Mouse (Mus musculus): ENCODE results near the gene Nphs1. TPM values are rescaled to one million over a fixed set of nuclear protein-coding genes. Genes with fewer than 3 reads are reported as not detected.
"Not testable (repeated sequence)": the region's sequence is repeated elsewhere in the genome, so short reads cannot be mapped to it uniquely, and the experiment has no call there.

Gene Nphs1
- polyA plus RNA-seq, 1 experiment = not detected

DNA sequence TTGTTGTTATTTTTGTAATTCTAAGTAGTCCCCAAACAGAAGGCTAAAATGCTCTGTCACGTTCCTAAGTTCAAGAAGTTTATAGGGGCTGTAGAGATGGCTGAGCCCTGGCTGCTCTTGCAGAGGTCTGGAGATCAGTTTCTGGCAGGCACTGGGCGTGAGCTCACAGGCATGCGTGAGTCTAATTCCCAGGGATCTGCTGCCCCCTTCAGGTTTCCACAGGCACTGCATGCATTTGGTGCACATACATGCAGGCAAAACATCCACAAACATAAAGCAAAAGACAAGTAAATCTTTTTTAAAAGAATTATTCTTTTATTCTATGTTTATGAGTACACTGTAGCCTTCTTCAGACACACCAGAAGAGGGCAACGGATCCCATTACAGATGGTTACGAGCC is 14.3 kb downstream of the Nphs1 start:
- TF ChIP-seq CTCF (IDR thresholded peaks at IDR 0.05; ENCODE audit: insufficient read depth, low read depth, low read length) (peak; percentile 44; the same call in 1 of the 2 replicates), POLR2A (IDR thresholded peaks at IDR 0.05; ENCODE audit: insufficient read depth, low read depth, low read length) (no peak)
- WGBS = 39% methylated on average over 5 of the region's 5 CpGs
- H3K4me3 ChIP-seq (ENCODE audit: insufficient read depth, low read depth, low read length) = no peak overlapping the region

DNA sequence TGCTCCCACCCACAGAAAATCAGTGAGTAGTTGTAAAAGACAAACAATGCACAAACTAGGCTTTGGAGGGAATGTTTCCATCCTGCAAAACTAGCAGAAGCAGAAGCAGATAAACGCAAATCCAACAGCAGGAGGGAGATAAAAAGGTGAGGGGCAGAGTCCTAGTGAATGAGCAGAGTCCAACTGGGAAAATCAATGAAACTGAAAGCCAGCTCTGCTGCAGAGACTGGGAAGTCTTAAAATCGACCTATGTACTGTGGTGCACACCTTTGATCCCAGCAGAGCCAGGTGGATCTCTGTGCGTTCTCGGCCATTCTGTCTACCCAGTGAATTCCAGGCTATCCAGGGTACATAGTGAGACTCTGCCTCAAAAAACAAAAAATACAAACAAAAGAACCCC is 16.9 kb downstream of the Nphs1 start:
- no peak overlapping the region for H3K27ac ChIP-seq (ENCODE audit: insufficient read depth, low read depth, low read length)
- H3K4me1 ChIP-seq (ENCODE audit: control insufficient read depth, insufficient read depth, low read length) = peaks cover 2% of the 10 kb centered on the region; the same call in 1 of the 2 replicates
- no peak overlapping the region for H3K4me3 ChIP-seq (ENCODE audit: insufficient read depth, low read depth, low read length)
- WGBS = 75% methylated on average over 4 of the region's 4 CpGs
- TF ChIP-seq CTCF (IDR thresholded peaks at IDR 0.05; ENCODE audit: insufficient read depth, low read depth, low read length) (no peak), POLR2A (IDR thresholded peaks at IDR 0.05; ENCODE audit: insufficient read depth, low read depth, low read length) (no peak)

More for the DNA sequence above, 14.3 kb downstream of the Nphs1 start:
- H3K4me1 ChIP-seq (ENCODE audit: control insufficient read depth, insufficient read depth, low read length) = no peaks in the 10 kb centered on the region; the same call in 1 of the 2 replicates
- H3K27ac ChIP-seq (ENCODE audit: insufficient read depth, low read depth, low read length) = no peak overlapping the region

GRCm38 (mm10) chr7:30476136-30476535 is 18.0 kb downstream of the Nphs1 start:
- H3K4me3 ChIP-seq (ENCODE audit: insufficient read depth, low read depth, low read length); H3K4me1 ChIP-seq (ENCODE audit: control insufficient read depth, insufficient read depth, low read length); H3K27ac ChIP-seq (ENCODE audit: insufficient read depth, low read depth, low read length): not testable (repeated sequence)
- WGBS = 91% methylated on average over 7 of the region's 7 CpGs

DNA sequence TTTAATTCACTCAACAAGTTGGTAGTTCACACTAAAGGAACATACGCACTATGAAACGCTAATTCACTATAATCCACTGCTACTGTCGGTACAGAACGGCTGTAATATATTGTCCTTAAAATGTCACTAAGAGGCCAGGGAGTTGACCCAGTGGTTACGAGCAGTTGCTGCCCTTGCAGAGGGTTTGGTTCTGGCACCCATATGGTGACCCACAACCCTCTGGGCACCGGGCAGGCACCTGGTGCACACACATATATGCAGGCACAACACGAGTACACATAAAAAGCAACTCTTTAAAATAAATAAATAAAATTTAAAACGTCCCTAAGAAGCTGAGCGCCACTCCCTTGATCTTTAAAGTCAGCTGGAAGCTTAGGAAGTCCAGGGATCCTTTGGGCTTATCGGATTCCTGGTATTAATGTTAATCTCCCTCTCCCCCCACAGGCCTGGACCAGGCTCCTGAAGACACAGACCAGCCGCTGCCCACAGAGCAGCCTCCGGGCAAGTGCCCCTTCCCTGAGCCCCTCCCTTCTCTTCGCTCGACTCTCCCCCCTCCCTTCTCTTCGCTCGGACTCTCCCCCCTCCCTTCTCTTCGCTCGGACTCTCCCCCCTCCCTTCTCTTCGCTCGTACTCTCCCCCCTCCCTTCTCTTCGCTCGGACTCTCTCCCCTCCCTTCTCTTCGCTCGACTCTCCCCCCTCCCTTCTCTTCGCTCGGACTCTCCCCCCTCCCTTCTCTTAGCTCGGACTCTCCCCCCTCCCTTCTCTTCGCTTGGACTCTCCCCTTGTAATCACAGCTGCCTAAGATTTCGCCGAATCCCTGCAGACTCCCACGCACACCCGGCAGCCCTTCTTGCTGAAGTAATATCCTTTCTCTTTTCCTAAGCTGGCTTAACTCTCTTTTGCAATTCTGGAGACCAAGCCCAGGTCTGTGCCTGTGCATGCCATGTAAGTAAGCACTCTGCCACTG is 19.6 kb downstream of the Nphs1 start:
- H3K27ac ChIP-seq (ENCODE audit: insufficient read depth, low read depth, low read length) = no peak overlapping the region
- peak overlapping the region; percentile 44 for H3K4me3 ChIP-seq (ENCODE audit: insufficient read depth, low read depth, low read length)
- no peak for TF ChIP-seq POLR2A (IDR thresholded peaks at IDR 0.05; ENCODE audit: insufficient read depth, low read depth, low read length)
- no peak for TF ChIP-seq CTCF (IDR thresholded peaks at IDR 0.05; ENCODE audit: insufficient read depth, low read depth, low read length)
- 12% methylated on average over 26 of the region's 32 CpGs for WGBS
- peaks cover 2% of the 10 kb centered on the region; the same call in 1 of the 2 replicates for H3K4me1 ChIP-seq (ENCODE audit: control insufficient read depth, insufficient read depth, low read length)

GRCm38 (mm10) chr7:30484250-30484649 is 26.1 kb downstream of the Nphs1 start:
- no peak for TF ChIP-seq CTCF (IDR thresholded peaks at IDR 0.05; ENCODE audit: insufficient read depth, low read depth, low read length)
- TF ChIP-seq POLR2A (IDR thresholded peaks at IDR 0.05; ENCODE audit: insufficient read depth, low read depth, low read length) = no peak
- 60% methylated on average over 8 of the region's 8 CpGs for WGBS

GRCm38 (mm10) chr7:30490251-30490956 is 32.3 kb downstream of the Nphs1 start:
- Histone ChIP-seq H3K4me1 (ENCODE audit: control insufficient read depth, insufficient read depth, low read length) (no peaks in the 10 kb centered on the region), H3K4me3 (ENCODE audit: insufficient read depth, low read depth, low read length) (no peak overlapping the region), H3K27ac (ENCODE audit: insufficient read depth, low read depth, low read length) (no peak overlapping the region)
- 25% methylated on average over 16 of the region's 16 CpGs for WGBS
- TF ChIP-seq CTCF (IDR thresholded peaks at IDR 0.05; ENCODE audit: insufficient read depth, low read depth, low read length) = no peak
- TF ChIP-seq POLR2A (IDR thresholded peaks at IDR 0.05; ENCODE audit: insufficient read depth, low read depth, low read length) = no peak

More at GRCm38 (mm10) chr7:30484250-30484649, 26.1 kb downstream of the Nphs1 start:
- H3K4me3 ChIP-seq (ENCODE audit: insufficient read depth, low read depth, low read length) = no peak overlapping the region
- no peaks in the 10 kb centered on the region for H3K4me1 ChIP-seq (ENCODE audit: control insufficient read depth, insufficient read depth, low read length)
- H3K27ac ChIP-seq (ENCODE audit: insufficient read depth, low read depth, low read length) = no peak overlapping the region

- Histone ChIP-seq H3K4me1 (ENCODE audit: control insufficient read depth, insufficient read depth, low read length) (no peaks in the 10 kb centered on the region), H3K4me3 (ENCODE audit: insufficient read depth, low read depth, low read length) (no peak overlapping the region), H3K27ac (ENCODE audit: insufficient read depth, low read depth, low read length) (no peak overlapping the region)
- TF ChIP-seq CTCF (IDR thresholded peaks at IDR 0.05; ENCODE audit: insufficient read depth, low read depth, low read length) = no peak
- no peak for TF ChIP-seq POLR2A (IDR thresholded peaks at IDR 0.05; ENCODE audit: insufficient read depth, low read depth, low read length)
- 15% methylated on average over 6 of the region's 6 CpGs for WGBS
Observed at GRCm38 (mm10) chr7:30490957-30491307, 32.8 kb downstream of the Nphs1 start.

- 12% methylated on average over 4 of the region's 4 CpGs for WGBS
Observed at GRCm38 (mm10) chr7:30492765-30493164, 34.6 kb downstream of the Nphs1 start.

DNA sequence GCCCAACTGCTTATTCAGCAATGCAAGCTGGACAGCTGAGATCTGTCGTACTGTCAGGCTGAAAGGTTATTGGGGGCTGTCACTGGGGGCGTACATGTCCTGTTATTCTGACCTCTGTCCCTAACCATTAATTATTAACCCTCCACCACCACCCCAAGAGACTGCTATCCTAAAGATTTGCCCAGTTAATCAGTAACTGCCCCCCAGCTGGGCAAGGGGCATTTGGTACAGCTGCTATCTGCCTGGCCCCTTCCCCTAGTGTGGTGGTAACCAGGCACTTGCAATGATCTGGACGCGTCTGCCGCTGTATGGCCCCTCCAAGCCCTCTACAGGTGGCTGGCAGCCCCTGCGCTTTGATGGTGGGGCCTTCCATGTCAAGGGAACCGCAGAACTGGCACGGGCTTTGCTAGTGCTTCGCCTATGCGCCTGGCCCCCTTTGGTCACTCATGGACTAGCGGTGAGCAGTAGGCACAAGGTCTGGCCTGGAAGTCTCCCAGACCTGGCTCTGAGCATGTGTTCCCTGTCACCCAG is 35.4 kb downstream of the Nphs1 start, which contains the start of gene Prodh2:
Prodh2 (plus strand) TSS at position 222 of the 531 bp plus-strand sequence.
- Histone ChIP-seq H3K27ac (ENCODE audit: insufficient read depth, low read depth, low read length) (no peak within 1 kb of the TSS), H3K4me3 (ENCODE audit: insufficient read depth, low read depth, low read length) (no peak within 1 kb of the TSS), H3K4me1 (ENCODE audit: control insufficient read depth, insufficient read depth, low read length) (no peaks in the 10 kb centered on the region)
- no peak for TF ChIP-seq CTCF (IDR thresholded peaks at IDR 0.05; ENCODE audit: insufficient read depth, low read depth, low read length)
- TF ChIP-seq POLR2A (IDR thresholded peaks at IDR 0.05; ENCODE audit: insufficient read depth, low read depth, low read length) = no peak
- WGBS = 69% methylated on average over 11 of the region's 11 CpGs

More at GRCm38 (mm10) chr7:30492765-30493164, 34.6 kb downstream of the Nphs1 start:
- no peak overlapping the region for H3K4me3 ChIP-seq (ENCODE audit: insufficient read depth, low read depth, low read length)
- no peaks in the 10 kb centered on the region for H3K4me1 ChIP-seq (ENCODE audit: control insufficient read depth, insufficient read depth, low read length)
- TF ChIP-seq CTCF (IDR thresholded peaks at IDR 0.05; ENCODE audit: insufficient read depth, low read depth, low read length) (peak; percentile 19; the same call in 1 of the 2 replicates), POLR2A (IDR thresholded peaks at IDR 0.05; ENCODE audit: insufficient read depth, low read depth, low read length) (no peak)
- H3K27ac ChIP-seq (ENCODE audit: insufficient read depth, low read depth, low read length) = no peak overlapping the region

DNA sequence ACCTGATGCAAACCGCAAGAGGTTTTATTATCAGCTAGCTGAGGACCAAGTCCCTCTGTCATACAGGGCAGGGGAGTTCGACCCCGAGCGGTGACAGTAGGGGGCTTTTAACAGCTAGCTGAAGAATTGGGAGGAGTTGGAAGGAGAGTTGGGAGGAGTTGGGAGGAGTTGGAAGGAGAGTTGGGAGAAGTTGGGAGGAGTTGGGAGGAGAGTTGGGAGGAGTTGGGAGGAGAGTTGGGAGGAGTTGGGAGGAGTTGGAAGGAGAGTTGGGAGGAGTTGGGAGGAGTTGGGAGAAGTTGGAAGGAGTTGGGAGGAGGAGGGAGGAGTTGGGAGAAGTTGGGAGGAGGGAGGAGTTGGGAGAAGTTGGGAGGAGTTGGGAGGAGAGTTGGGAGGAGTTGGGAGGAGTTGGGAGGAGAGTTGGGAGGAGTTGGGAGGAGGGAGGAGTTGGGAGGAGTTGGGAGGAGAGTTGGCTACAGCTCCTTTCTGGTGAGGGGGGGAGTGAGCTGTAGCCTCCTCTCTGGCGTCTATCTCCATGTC is 37.5 kb downstream of the Nphs1 start:
- H3K4me3 ChIP-seq (ENCODE audit: insufficient read depth, low read depth, low read length); H3K27ac ChIP-seq (ENCODE audit: insufficient read depth, low read depth, low read length); H3K4me1 ChIP-seq (ENCODE audit: control insufficient read depth, insufficient read depth, low read length): not testable (repeated sequence)
- WGBS = 52% methylated on average over 5 of the region's 5 CpGs

DNA sequence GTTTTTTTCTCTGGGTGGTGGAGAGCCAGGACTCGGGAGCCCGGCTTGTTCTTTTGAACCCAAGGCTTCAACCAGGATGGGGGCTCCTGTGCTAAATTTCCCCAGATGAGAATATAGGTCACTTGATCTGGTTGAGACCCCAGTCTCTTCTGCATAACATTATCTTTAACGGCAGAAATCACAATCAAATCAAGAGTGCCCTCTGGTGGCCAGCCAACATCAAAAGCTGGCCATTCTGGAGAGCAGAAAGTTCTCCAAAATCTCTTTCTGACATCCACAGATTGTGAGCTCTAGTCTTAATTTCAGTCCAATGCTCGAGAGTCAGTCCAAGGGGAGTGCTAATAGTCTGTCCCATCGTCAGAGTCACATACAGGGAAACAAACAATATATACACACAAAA is 43.0 kb downstream of the Nphs1 start:
- H3K4me1 ChIP-seq (ENCODE audit: control insufficient read depth, insufficient read depth, low read length); H3K4me3 ChIP-seq (ENCODE audit: insufficient read depth, low read depth, low read length); H3K27ac ChIP-seq (ENCODE audit: insufficient read depth, low read depth, low read length): not testable (repeated sequence)
- 66% methylated on average over 5 of the region's 5 CpGs for WGBS

Measured in olfactory bulb, adult 2 months (tissue).